Mouse (Mus musculus) lung, postnatal 0 days (tissue): ENCODE results near the gene Pmpca. TPM values are rescaled to one million over a fixed set of nuclear protein-coding genes. Genes with fewer than 3 reads are reported as not detected.

Experiments
- ATAC-seq: fragments of 200-750 bp; cut with Nextera tagmentation; 2 replicates; pipeline ENCODE4 v1.8.0; 2017; ENCODE audit warnings: moderate library complexity
- DNase-seq: peaks from one replicate; pipeline ENCODE4 v3.0.0-alpha.2; 2016; ENCODE audit warnings: low spot score
- H3K27ac ChIP-seq: fragments of 300-500 bp; sonication (generic); 2 replicates; pipeline ENCODE4 v1.5.1; 2014; ENCODE audit warnings: antibody characterized with exemption, mild to moderate bottlenecking, low read length, mixed read lengths
- H3K27me3 ChIP-seq: fragments of 300-500 bp; sonication (generic); replicated peaks from 2 replicates; pipeline ENCODE4 v1.6.1; 2014; ENCODE audit warnings: low read length, mixed read lengths; ENCODE audit not compliant: insufficient read depth
- H3K36me3 ChIP-seq: fragments of 300-500 bp; sonication (generic); 2 replicates; pipeline ENCODE4 v1.6.1; 2014; ENCODE audit warnings: low read length, mixed read lengths; ENCODE audit not compliant: insufficient read depth
- H3K4me1 ChIP-seq: fragments of 300-500 bp; sonication (generic); 2 replicates; pipeline ENCODE4 v1.6.1; 2014; ENCODE audit warnings: antibody characterized with exemption, low read depth, low read length, mixed read lengths; ENCODE audit not compliant: insufficient read depth
- H3K4me2 ChIP-seq: fragments of 300-500 bp; sonication (generic); replicated peaks from 2 replicates; pipeline ENCODE4 v1.6.1; 2014; ENCODE audit warnings: low read depth, mild to moderate bottlenecking, low read length, moderate library complexity, mixed read lengths
- H3K4me3 ChIP-seq: fragments of 300-500 bp; sonication (generic); 2 replicates; pipeline ENCODE4 v1.5.1; 2014; ENCODE audit warnings: low read depth, low read length
- H3K9ac ChIP-seq: fragments of 300-500 bp; sonication (generic); replicated peaks from 2 replicates; pipeline ENCODE4 v1.6.1; 2014; ENCODE audit warnings: low read depth, mild to moderate bottlenecking
- H3K9me3 ChIP-seq: fragments of 300-500 bp; sonication (generic); 2 replicates; pipeline ENCODE4 v1.6.1; 2016; ENCODE audit warnings: low read length, mixed read lengths
- CTCF ChIP-seq: IDR thresholded peaks from 2 replicates; pipeline ENCODE4 v1.5.1; 2016; ENCODE audit warnings: antibody characterized with exemption, mild to moderate bottlenecking
- EP300 ChIP-seq: IDR thresholded peaks from 2 replicates; pipeline ENCODE4 v1.6.1; 2016; ENCODE audit warnings: antibody characterized with exemption, mild to moderate bottlenecking, control low read depth
- WGBS: fragments of 180-500 bp; shearing (Covaris S2); extraction: QIAGEN DNeasy Blood & Tissue Kit; methylation state at CpG from one replicate; pipeline ENCODE4 v1.1.7; 2014; 5-methylcytosine and 5-hydroxymethylcytosine counted together
- polyA plus RNA-seq: library from polyadenylated mRNA; unstranded; fragments of >200 nt; fragmentation: Nextera tagmentation; extraction: Ambion mirVana; gene quantifications from 2 replicates; pipeline ENCODE4 v1.2.1, GENCODE M21; 2015

Gene Pmpca
- polyA plus RNA-seq, 1 experiment from 2014 or later = 39.0 TPM

DNA sequence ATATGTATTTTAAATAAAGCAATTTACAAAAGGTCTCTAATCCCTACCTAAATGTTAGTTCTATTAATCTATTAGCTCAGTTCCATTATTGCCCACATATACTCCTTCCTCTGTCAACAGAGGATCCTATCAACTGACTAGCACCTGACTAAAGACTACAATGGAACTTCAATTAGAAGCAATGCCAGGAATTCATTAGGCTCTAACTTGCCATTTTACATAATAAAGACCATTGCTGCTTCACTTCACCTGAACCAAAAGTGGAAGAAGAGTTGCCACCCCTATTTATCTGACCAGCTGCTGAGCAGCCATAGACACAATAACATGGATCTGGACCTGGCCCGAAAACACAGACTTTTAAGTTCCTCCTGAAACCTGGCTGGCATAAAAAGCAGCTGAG lies 53.7 kb downstream of the Pmpca start:
- Histone ChIP-seq H3K4me1 (peaks cover 13% of the 10 kb centered on the region), H3K27ac (no peak overlapping the region), H3K27me3 (no peaks in the 10 kb centered on the region), H3K9me3 (no peaks in the 10 kb centered on the region), H3K9ac (no peak overlapping the region), H3K4me2 (no peak overlapping the region), H3K4me3 (no peak overlapping the region), H3K36me3 (peaks cover 22% of the 10 kb centered on the region; the same call in 1 of the 2 replicates)
- WGBS = 92% methylated on average over 1 of the region's 1 CpGs
- no peak for DNase-seq
- TF ChIP-seq CTCF = no peak
- TF ChIP-seq EP300 = no peak
- ATAC-seq = no peak

DNA sequence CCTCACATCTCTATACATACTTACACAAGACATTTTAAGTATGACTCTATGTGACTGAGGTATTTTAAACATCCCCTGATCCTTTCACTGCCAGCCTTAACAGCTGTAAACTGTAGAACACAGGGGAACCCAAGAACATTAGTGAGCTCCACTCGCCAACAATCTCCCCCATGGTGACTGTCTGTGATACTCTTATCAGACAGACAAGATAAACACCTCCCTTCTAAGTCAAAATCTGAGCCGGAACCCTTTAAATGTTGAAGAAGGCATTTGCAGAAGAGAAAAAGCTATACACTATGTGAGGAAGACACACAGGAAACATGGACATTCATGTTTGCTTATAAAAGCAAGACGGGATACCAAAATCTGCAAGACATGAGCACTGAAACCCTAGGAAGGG lies 54.7 kb downstream of the Pmpca start:
- no peak for ATAC-seq

DNA sequence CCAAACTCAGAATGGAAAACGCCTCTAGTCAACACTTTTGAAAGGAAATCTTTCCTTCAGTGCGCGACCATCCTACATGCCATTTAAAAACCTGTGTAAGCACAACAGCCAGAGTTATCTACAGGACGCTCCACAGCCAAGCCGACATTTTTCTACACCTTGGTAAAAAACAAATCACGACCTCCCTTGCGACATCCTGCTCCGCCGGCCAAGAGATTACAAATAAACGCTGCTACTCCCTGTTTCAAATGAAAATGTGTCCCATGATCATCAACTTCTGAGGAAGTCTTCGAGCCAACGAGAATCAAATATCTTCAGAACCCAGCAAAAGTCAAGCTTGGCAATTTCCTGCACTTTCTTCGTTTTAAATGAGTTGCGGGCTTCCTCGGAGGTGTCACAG lies 55.2 kb downstream of the Pmpca start:
- peak overlapping the region; percentile 97 for H3K4me3 ChIP-seq
- DNase-seq (peak; percentile 59), ATAC-seq (no peak)

More for the DNA sequence above, 54.7 kb downstream of the Pmpca start:
- Histone ChIP-seq H3K4me1 (peaks cover 13% of the 10 kb centered on the region), H3K27ac (no peak overlapping the region), H3K9me3 (no peaks in the 10 kb centered on the region), H3K36me3 (peaks cover 22% of the 10 kb centered on the region; the same call in 1 of the 2 replicates), H3K4me2 (peak overlapping the region; percentile 74), H3K4me3 (peak overlapping the region; percentile 97), H3K9ac (peak overlapping the region; percentile 95), H3K27me3 (no peaks in the 10 kb centered on the region)
- WGBS = 9% methylated on average over 3 of the region's 3 CpGs
- DNase-seq = peak; percentile 13
- no peak for TF ChIP-seq CTCF
- TF ChIP-seq EP300 = no peak

DNA sequence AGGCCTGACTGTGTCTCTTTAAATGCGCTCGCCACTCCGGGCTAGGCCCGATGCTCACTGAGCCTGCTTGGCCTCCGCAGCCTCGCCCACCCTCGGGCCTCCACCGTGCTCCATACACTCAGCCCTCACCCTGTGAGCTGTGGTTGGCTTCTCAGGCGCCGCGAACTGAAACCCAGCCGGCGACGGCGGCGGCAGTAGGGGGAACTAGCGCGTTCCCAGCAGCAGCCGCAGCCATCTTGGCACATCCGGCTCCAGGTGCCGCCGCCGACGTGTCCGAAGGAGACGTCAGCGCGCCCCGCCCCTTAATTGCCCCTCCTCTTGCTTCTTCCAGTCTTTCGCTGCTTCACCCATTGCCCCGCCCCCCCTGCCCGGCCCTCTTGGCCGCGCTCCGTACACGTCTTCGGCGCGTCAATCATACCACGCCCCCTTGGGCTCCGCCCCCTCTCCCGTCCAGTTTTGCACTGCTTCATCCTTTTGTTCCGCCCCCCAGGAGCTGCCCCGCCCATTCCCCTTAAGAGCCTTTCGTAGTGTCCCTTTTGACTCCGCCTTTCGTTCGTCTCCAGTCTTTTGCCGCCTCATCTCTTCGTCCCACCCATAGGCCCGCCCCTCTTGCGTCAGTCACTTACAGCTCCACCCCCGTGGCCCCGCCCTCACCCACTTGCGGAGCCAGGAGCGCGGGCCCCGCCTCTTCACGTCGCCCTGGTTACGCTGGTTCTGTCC lies 56.0 kb downstream of the Pmpca start, which contains the start of gene Sec16a:
TSS of gene Sec16a (minus strand) at position 271 of the 720 bp plus-strand sequence.
- peak within 1 kb of the TSS; percentile 97 for H3K27ac ChIP-seq
- no peaks in the 10 kb centered on the region for H3K27me3 ChIP-seq
- WGBS = under 1% methylated on average over 53 of the region's 61 CpGs
- DNase-seq (peak; percentile 100), ATAC-seq (peak; percentile 90)
- H3K4me1 ChIP-seq = peaks cover 13% of the 10 kb centered on the region
- peak within 1 kb of the TSS; percentile 95 for H3K9ac ChIP-seq
- H3K36me3 ChIP-seq = peaks cover 15% of the 10 kb centered on the region; the same call in 1 of the 2 replicates
- TF ChIP-seq EP300 = no peak
- peak; percentile 41 for TF ChIP-seq CTCF
- H3K4me2 ChIP-seq = peak within 1 kb of the TSS; percentile 75
- H3K9me3 ChIP-seq = no peaks in the 10 kb centered on the region
- H3K4me3 ChIP-seq = peak within 1 kb of the TSS; percentile 97

More for the DNA sequence above, 55.2 kb downstream of the Pmpca start:
- TF ChIP-seq EP300 (no peak), CTCF (no peak)
- Histone ChIP-seq H3K4me1 (peaks cover 13% of the 10 kb centered on the region), H3K36me3 (peaks cover 18% of the 10 kb centered on the region; the same call in 1 of the 2 replicates), H3K9me3 (no peaks in the 10 kb centered on the region), H3K27me3 (no peaks in the 10 kb centered on the region), H3K27ac (peak overlapping the region; percentile 97), H3K4me2 (peak overlapping the region; percentile 74), H3K9ac (peak overlapping the region; percentile 95)
- under 1% methylated on average over 15 of the region's 15 CpGs for WGBS

DNA sequence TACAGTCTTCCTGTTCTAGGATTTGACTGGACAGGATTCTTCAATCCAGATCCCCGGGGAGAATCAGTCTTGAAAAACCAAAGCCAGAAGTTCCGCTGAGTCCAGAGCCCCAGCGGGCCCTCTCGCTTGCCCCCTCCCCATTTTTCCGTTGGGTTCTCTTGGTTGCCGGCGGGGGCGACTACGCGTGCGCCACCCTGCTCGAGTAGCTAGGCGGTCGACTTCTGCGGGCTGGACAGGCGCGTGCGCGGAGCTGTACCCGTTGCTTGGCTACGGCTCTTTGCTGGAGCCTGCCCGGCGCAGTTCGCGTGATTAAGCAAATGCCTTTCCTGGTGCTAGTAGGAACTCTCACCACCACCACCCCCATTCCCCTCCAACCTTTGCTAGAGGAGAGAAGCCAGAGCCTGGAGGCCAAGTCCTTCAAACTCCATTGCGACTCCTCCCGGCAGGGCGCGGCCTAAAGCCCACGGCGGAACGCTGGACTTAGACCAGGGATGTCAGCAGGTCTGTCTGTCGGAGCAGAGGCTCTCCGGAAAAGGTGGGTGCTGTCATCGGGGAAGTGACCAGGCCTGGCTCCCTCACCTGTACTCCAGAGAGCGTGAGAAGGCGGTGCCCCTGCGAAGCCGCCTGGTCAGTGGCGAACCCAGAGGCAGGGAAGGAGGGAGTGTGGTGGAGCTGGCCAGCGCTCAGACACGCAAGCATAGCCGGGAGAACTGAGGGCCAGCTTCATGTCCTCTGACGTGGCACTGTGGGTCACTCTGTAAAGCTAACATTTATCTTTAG lies 56.7 kb downstream of the Pmpca start:
- WGBS = under 1% methylated on average over 44 of the region's 44 CpGs
- Histone ChIP-seq H3K27ac (peak overlapping the region; percentile 90), H3K27me3 (no peaks in the 10 kb centered on the region), H3K4me1 (peaks cover 13% of the 10 kb centered on the region), H3K9ac (peak overlapping the region; percentile 47), H3K4me3 (peak overlapping the region; percentile 55), H3K36me3 (peaks cover 10% of the 10 kb centered on the region; the same call in 1 of the 2 replicates), H3K4me2 (peak overlapping the region; percentile 75), H3K9me3 (no peaks in the 10 kb centered on the region)
- peak; percentile 98 for DNase-seq
- ATAC-seq = peak; percentile 88
- TF ChIP-seq CTCF = peak; percentile 38; the same call in 1 of the 2 replicates
- no peak for TF ChIP-seq EP300

DNA sequence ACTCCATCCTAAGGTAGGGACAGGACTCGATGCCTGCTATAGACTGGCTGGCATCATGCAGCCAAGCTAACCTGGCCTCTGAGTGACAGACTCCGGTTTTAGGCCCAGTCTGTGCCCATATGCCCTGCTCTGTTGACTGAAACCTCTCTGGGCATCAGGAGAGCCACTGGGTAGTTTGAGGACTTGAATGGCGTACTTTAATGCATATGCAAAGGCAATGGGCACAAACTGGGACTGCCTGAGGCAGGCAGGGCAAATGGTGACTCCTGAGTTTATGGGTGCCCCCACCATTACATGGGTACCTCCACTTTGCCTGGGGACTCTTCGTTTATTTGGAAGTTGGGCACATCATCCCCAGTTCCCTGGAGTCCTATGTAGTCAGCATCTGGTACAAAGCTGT lies 57.5 kb downstream of the Pmpca start:
- Histone ChIP-seq H3K36me3 (peaks cover 2% of the 10 kb centered on the region; the same call in 1 of the 2 replicates), H3K27me3 (no peaks in the 10 kb centered on the region), H3K4me2 (peak overlapping the region; percentile 75), H3K4me3 (peak overlapping the region; percentile 55; the same call in 1 of the 2 replicates), H3K27ac (peak overlapping the region; percentile 90), H3K9me3 (no peaks in the 10 kb centered on the region), H3K4me1 (peaks cover 13% of the 10 kb centered on the region), H3K9ac (0 out of 2 replicates have a peak overlapping the region, but pooled peaks have one; percentile 27)
- DNase-seq = no peak
- no peak for ATAC-seq
- TF ChIP-seq EP300 = no peak
- no peak for TF ChIP-seq CTCF
- 53% methylated on average over 4 of the region's 4 CpGs for WGBS

Other genes starting within 250 kb of the Pmpca start
- gene Lhx3, start 181.1 kb upstream of the Pmpca start, polyA plus RNA-seq = not detected in 2 replicates
- gene Qsox2, start 151.8 kb upstream of the Pmpca start, polyA plus RNA-seq = 11.3 and 12.9 TPM in 2 replicates
- gene Ccdc187, start 94.8 kb upstream of the Pmpca start, polyA plus RNA-seq = 0.61 and 0.77 TPM in 2 replicates
- gene Gpsm1, start 73.8 kb upstream of the Pmpca start, polyA plus RNA-seq = 29.0 and 33.0 TPM in 2 replicates
- gene Dnlz, start 37.2 kb upstream of the Pmpca start, polyA plus RNA-seq = 14.2 and 15.5 TPM in 2 replicates
- gene Card9, start 28.4 kb upstream of the Pmpca start, polyA plus RNA-seq = 9.9 and 10.9 TPM in 2 replicates
- gene Snapc4, start 8.7 kb upstream of the Pmpca start, polyA plus RNA-seq = 7.4 and 9.3 TPM in 2 replicates
- gene Entr1, start within 50 bp of the Pmpca start, polyA plus RNA-seq = 75.3 and 85.5 TPM in 2 replicates
- gene Inpp5e, start 19.9 kb downstream of the Pmpca start, polyA plus RNA-seq = 11.0 and 11.2 TPM in 2 replicates
- gene Sec16a, start 55.9 kb downstream of the Pmpca start, polyA plus RNA-seq = 10.2 and 13.1 TPM in 2 replicates
- 11.8 and 14.7 TPM in 2 replicates for gene Notch1, start 127.3 kb downstream of the Pmpca start, polyA plus RNA-seq
- 412 and 467 TPM in 2 replicates for gene Egfl7, start 190.7 kb downstream of the Pmpca start, polyA plus RNA-seq
- not detected in 2 replicates for gene Gm20532, start 197.3 kb downstream of the Pmpca start, polyA plus RNA-seq
- gene Agpat2, start 215.1 kb downstream of the Pmpca start, polyA plus RNA-seq = 59.5 and 72.8 TPM in 2 replicates
- 6.2 and 8.2 TPM in 2 replicates for gene Fam69b, start 239.1 kb downstream of the Pmpca start, polyA plus RNA-seq